Mouse (Mus musculus) v-Abl transformed pro-B cells (cell line): ENCODE data around the gene Nr1i3.

Experiments
- in situ Hi-C, 2 experiments: fragments of 400-800 bp; cut with MboI; formaldehyde crosslinking; loops; one replicate each; pipeline ENCODE4 v1.15.1; 2025; ENCODE audit not compliant: unreplicated experiment in 2 of 2

The Nr1i3 gene

DNA sequence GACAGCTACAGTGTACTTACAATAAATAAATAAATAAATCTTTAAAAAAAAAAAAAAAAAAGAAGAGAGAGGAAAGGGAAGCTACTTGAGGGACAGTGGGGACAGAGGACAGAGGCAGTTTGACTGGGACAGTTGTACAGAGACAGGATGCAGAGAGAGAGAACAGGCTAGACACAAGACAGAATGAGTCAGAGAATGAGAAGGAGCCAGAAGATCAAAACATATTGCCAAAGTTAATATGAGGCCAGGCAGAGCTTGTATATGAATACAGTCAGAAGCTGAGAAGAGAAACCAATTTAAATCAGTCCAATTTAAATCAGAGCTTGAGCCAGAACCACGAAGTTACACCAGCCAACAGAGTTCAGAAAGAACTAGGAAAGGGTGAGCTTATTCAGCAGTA, 54.6 kb downstream of the Nr1i3 start:
- in situ Hi-C loops = loop anchor here (10.0 to 25.0 kb wide), 2 partner anchors 254 to 631 kb away; partner anchors contain the start of genes Fcgr4 (in 1 of the 2) and Olfml2b (in 1 of the 2)

DNA sequence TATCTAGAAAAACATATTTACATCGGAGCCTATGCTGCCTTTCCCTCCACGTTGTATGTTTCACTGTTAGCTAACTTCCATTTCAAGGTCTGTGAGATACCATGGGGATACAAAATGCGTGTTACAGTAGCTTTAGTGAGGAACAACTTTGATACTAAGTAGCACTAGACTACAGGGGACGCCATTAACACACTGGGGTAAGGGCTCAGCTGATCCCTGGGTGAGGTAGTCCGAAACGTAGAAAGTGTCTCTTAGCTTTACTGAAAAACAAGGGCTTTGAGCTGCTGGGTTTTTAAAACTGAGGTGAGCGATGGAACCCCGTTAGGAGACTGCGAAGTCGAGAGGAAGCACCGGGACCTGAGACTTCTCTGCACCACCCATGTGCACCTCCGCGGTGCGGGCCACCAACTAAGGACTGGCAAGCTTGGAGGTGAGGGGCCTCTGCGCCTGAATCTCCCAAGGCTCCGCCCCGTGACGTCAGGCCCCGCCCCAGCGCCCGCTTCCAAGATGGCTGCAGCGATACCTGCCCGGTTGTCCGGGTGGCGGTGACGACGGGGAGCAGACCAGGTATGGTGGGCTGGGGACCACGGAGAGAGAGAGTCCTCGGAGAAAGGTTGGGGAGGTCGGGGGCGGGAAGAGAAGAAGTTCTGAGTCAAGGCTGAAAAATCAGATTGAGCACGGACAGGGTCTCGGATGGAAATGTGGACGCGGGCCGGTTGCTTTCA, 56.2 kb downstream of the Nr1i3 start, which contains the start of gene B4galt3:
B4galt3 (plus strand) TSS at position 481 of the 725 bp plus-strand sequence.
- in situ Hi-C loops = loop anchor here (10.0 to 25.0 kb wide), 2 partner anchors 255 to 633 kb away; partner anchors contain the start of genes Fcgr4 (in 1 of the 2) and Olfml2b (in 1 of the 2)
